In the genomic region with DNA sequence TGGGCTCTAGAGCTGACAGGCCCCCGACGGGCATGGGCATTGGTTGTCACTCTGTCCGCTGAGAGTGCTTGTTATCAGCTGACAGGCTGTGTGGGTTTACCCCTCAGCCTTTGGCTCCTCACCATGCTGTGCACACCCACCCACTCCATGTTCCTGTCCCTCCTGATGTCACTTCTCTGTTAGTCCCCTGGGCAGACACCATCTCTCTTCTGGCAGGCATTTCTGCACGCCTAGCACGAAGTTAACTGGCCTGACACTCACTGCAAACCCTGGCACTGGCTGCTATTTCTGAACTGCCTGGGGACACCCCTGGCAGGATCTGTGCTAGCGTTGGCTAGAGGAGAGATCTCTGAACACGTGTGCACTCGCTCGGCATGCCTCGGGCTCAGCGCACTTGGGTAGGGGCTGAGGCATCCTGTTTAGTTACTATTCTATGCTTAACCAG, we compare ENCODE assay signal across 12 mouse cellular contexts.
DNase-seq lines count a peak whose midpoint lies in the region; ATAC-seq and TF ChIP-seq lines count a peak whose summit lies in the region.
"Had no signal": no experiment of that assay in that cellular context is flagged by ENCODE, and none has a peak within 500 bp of the region (broad histone marks: within the 10 kb centered on the region; RNA-seq: fewer than 3 reads in every experiment).

No protein-coding gene starts in this region.

- ATAC-seq in hindbrain, embryonic 13.5 days (ENCODE audit: low FRiP score): peak; percentile 49; the same call in 1 of the 2 replicates
- ATAC-seq in heart, embryonic 15.5 days (replicated peaks; ENCODE audit: insufficient number of reproducible peaks, insufficient read depth, low FRiP score, low read depth): peak; percentile 81
- ATAC-seq: intestine, embryonic 16.5 days had no signal

- H3K9me3 ChIP-seq in hindbrain, embryonic 13.5 days: 0 out of 2 replicates have a peak, but pooled peaks cover 9% of the 10 kb centered on the region
- H3K9me3 ChIP-seq in hindbrain, embryonic 10.5 days: peaks cover 8% of the 10 kb centered on the region; the same call in 1 of the 2 replicates
- H3K9me3 ChIP-seq in heart, embryonic 15.5 days (replicated peaks): no peaks in the 10 kb centered on the region
- H3K9me3 ChIP-seq: limb, embryonic 15.5 days had no signal

- peak; percentile 35 to 44 for DNase-seq in cerebellum, postnatal 25 days
- DNase-seq in cerebellum, adult 18-20 months: no peak
- DNase-seq in hindbrain, embryonic 10.5 days (ENCODE audit: low spot score): no peak
- peak; percentile 55 for DNase-seq in brain, embryonic 14.5 days (ENCODE audit: low read depth)
- DNase-seq in lung, adult 18-20 months: no peak
- no peak for DNase-seq in layer of hippocampus, adult 8-10 months (ENCODE audit: low spot score in 2 of 2)
- DNase-seq: kidney, postnatal 10 days; lung, embryonic 14.5 days had no signal

- no peak overlapping the region for H3K4me2 ChIP-seq in hindbrain, embryonic 13.5 days
- H3K4me2 ChIP-seq in heart, embryonic 15.5 days: no peak overlapping the region
- H3K4me2 ChIP-seq: limb, embryonic 15.5 days; lung, embryonic 14.5 days had no signal

- no peak overlapping the region for H3K9ac ChIP-seq in hindbrain, embryonic 13.5 days
- H3K9ac ChIP-seq in heart, embryonic 15.5 days: no peak overlapping the region
- H3K9ac ChIP-seq: limb, embryonic 15.5 days; lung, embryonic 14.5 days had no signal

- H3K4me3 ChIP-seq in hindbrain, embryonic 13.5 days: no peak overlapping the region
- no peak overlapping the region for H3K4me3 ChIP-seq in hindbrain, embryonic 10.5 days
- H3K4me3 ChIP-seq in heart, embryonic 15.5 days: no peak overlapping the region
- H3K4me3 ChIP-seq: limb, embryonic 15.5 days had no signal

- no peak overlapping the region for H3K27ac ChIP-seq in hindbrain, embryonic 13.5 days
- H3K27ac ChIP-seq in hindbrain, embryonic 10.5 days: no peak overlapping the region
- H3K27ac ChIP-seq in heart, embryonic 15.5 days: peak overlapping the region; percentile 59
- H3K27ac ChIP-seq: limb, embryonic 15.5 days had no signal

- H3K36me3 ChIP-seq in hindbrain, embryonic 13.5 days: no peaks in the 10 kb centered on the region
- H3K36me3 ChIP-seq in hindbrain, embryonic 10.5 days: no peaks in the 10 kb centered on the region
- no peaks in the 10 kb centered on the region for H3K36me3 ChIP-seq in heart, embryonic 15.5 days
- H3K36me3 ChIP-seq: limb, embryonic 15.5 days had no signal

- WGBS in hindbrain, embryonic 13.5 days: 81% methylated on average over 11 of the region's 11 CpGs
- 90% methylated on average over 11 of the region's 11 CpGs for WGBS in hindbrain, embryonic 10.5 days
- 54% methylated on average over 11 of the region's 11 CpGs for WGBS in heart, embryonic 15.5 days

- H3K4me1 ChIP-seq in hindbrain, embryonic 13.5 days (replicated peaks): peaks cover 20% of the 10 kb centered on the region
- peaks cover 15% of the 10 kb centered on the region for H3K4me1 ChIP-seq in hindbrain, embryonic 10.5 days (replicated peaks)
- H3K4me1 ChIP-seq in heart, embryonic 15.5 days (replicated peaks): peaks cover 29% of the 10 kb centered on the region
- H3K4me1 ChIP-seq: limb, embryonic 15.5 days had no signal

- TF ChIP-seq CTCF in brain, embryonic 14.5 days (IDR thresholded peaks at IDR 0.05; ENCODE audit: borderline replicate concordance, extremely low read depth, insufficient read depth, insufficient read length): no peak

- H3K27me3 ChIP-seq in hindbrain, embryonic 13.5 days: peaks cover 53% of the 10 kb centered on the region
- H3K27me3 ChIP-seq in hindbrain, embryonic 10.5 days (ENCODE audit: insufficient read depth, poor library complexity, severe bottlenecking): peaks cover 58% of the 10 kb centered on the region
- H3K27me3 ChIP-seq in heart, embryonic 15.5 days: 0 out of 2 replicates have a peak, but pooled peaks cover 3% of the 10 kb centered on the region

- no peak for TF ChIP-seq POLR2A in brain, embryonic 14.5 days (IDR thresholded peaks at IDR 0.05; ENCODE audit: borderline replicate concordance, extremely low read depth, insufficient read depth, insufficient read length, poor library complexity, severe bottlenecking)

Comparison
In these comparisons a context has a peak if more than half of its experiments do, and no peak if none do; other contexts are left out.
1. DNase-seq: peak in cerebellum, postnatal 25 days (2 of 2) and brain, embryonic 14.5 days (single experiment); none in cerebellum, adult 18-20 months (0 of 2), hindbrain, embryonic 10.5 days (single experiment), lung, adult 18-20 months (0 of 2) and layer of hippocampus, adult 8-10 months (0 of 2).